Mouse (Mus musculus) MEL (cell line): ENCODE results near the gene Tmem236.

Source experiments
- CTCF ChIP-seq, 3 experiments: IDR thresholded peaks in 2 of 3; conservative IDR thresholded peaks in 1 of 3; 2 replicates each; pipeline ENCODE4 v1.5.1; 2011 to 2012; ENCODE audit warnings: low read length in 3 of 3, low read depth in 2 of 3, mild to moderate bottlenecking in 2 of 3, improper control_type of control experiment in 1 of 3, inconsistent platforms in 1 of 3, mixed read lengths in 1 of 3, moderate library complexity in 1 of 3; ENCODE audit not compliant: control insufficient read depth in 1 of 3, insufficient read depth in 1 of 3, poor library complexity in 1 of 3, severe bottlenecking in 1 of 3
- ETS1 ChIP-seq: IDR thresholded peaks from 2 replicates; pipeline ENCODE4 v1.6.1; 2012; ENCODE audit warnings: low read depth, mild to moderate bottlenecking, inconsistent platforms, low read length, improper control_type of control experiment, moderate library complexity
- KAT2A ChIP-seq: conservative IDR thresholded peaks from 2 replicates; pipeline ENCODE4 v1.6.1; 2012; ENCODE audit warnings: low read depth, low read length, improper control_type of control experiment, inconsistent platforms
- MAX ChIP-seq: IDR thresholded peaks from 2 replicates; pipeline ENCODE4 v1.6.1; 2011; ENCODE audit warnings: low read length, improper control_type of control experiment
- POLR2A ChIP-seq, 2 experiments: IDR thresholded peaks; 2 replicates each; pipeline ENCODE4 v1.6.1; 2011 to 2012; ENCODE audit warnings: low read length in 2 of 2, mild to moderate bottlenecking in 2 of 2, control low read depth in 1 of 2, improper control_type of control experiment in 1 of 2, low read depth in 1 of 2, moderate library complexity in 1 of 2; ENCODE audit not compliant: control insufficient read depth in 1 of 2, insufficient read depth in 1 of 2, poor library complexity in 1 of 2

DNA sequence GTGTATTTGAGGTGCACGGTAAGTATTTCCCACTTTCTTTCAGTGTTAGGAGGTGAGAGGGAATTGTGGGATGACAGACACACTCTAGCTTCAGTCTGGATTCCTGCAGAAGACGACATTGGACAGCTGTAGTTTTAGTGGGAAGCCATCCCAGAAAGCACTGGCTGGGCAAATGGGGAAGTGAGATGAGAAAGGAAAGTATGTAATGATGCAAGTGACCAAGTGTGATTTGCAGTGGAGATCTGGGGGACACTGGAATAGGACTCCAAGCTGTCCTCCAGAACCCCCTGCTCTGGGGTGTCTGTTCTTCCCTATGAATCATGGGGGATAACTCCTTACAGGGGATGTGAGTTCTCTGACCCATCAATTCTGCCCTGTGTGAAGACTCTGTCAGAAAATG, 59.7 kb downstream of the Tmem236 start:
- TF ChIP-seq KAT2A = no peak
- no peak for TF ChIP-seq MAX
- TF ChIP-seq ETS1 = no peak
- no peak for TF ChIP-seq POLR2A (IDR thresholded peaks at IDR 0.05; ENCODE audit: control insufficient read depth in 1 of 2, insufficient read depth in 1 of 2, low read depth in 1 of 2, low read length in 2 of 2, poor library complexity in 1 of 2)
- no peak for TF ChIP-seq CTCF (IDR thresholded peaks at IDR 0.05 in 2 of 3, conservative IDR thresholded peaks at IDR 0.05 in 1 of 3; ENCODE audit: control insufficient read depth in 1 of 3, insufficient read depth in 1 of 3, low read depth in 2 of 3, low read length in 3 of 3, poor library complexity in 1 of 3, severe bottlenecking in 1 of 3)
